Mouse (Mus musculus) lung, adult 18-20 months (tissue): ENCODE results near the gene Fnbp1.

Experiments
- DNase-seq, 2 experiments: peaks; one replicate each; pipeline ENCODE4 v3.0.0; 2022; ENCODE audit warnings: mixed read lengths in 2 of 2

The Fnbp1 gene

DNA sequence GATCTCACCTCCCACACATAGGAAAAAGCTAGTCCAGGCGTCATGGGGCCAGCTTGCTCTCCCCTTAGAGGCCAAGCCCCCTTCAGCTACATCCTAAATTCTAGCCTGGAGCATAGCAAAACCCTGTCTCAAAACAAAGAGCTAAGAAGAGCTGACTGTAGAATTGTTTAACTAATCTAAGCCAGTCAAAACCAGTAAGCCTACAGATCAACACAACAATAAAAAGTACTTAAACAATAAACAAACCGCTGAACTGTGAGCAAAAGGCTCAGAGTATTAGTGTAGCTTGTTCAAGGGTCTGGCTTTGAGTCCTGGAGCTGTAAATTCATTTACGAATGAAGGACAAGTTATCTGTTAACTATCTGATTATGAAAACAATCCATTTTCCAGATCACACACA lies 50.6 kb downstream of the Fnbp1 start:
- DNase-seq, result no peak

DNA sequence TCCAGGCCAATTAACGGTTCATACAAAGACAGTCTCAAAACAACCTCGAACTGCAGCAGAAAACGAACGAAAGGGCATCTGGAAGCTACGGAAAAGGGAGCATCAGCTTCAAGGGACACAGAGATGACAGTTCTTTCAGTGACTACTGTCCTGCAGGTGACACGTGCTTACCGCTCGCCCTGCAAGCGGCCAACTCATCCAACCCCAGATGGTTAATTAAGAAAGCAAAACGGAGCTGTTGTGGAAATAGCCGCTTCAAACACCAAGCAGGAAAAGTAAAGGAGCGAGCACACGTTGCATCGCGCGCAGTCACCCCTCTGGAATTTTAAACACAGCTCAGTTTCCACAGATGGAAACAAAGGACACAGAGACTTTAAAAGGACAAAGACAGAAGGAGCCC lies 52.2 kb downstream of the Fnbp1 start:
- DNase-seq, result no peak

- no peak for DNase-seq
Measured at GRCm38 (mm10) chr2:31088871-31089270, 52.9 kb downstream of the Fnbp1 start.

DNA sequence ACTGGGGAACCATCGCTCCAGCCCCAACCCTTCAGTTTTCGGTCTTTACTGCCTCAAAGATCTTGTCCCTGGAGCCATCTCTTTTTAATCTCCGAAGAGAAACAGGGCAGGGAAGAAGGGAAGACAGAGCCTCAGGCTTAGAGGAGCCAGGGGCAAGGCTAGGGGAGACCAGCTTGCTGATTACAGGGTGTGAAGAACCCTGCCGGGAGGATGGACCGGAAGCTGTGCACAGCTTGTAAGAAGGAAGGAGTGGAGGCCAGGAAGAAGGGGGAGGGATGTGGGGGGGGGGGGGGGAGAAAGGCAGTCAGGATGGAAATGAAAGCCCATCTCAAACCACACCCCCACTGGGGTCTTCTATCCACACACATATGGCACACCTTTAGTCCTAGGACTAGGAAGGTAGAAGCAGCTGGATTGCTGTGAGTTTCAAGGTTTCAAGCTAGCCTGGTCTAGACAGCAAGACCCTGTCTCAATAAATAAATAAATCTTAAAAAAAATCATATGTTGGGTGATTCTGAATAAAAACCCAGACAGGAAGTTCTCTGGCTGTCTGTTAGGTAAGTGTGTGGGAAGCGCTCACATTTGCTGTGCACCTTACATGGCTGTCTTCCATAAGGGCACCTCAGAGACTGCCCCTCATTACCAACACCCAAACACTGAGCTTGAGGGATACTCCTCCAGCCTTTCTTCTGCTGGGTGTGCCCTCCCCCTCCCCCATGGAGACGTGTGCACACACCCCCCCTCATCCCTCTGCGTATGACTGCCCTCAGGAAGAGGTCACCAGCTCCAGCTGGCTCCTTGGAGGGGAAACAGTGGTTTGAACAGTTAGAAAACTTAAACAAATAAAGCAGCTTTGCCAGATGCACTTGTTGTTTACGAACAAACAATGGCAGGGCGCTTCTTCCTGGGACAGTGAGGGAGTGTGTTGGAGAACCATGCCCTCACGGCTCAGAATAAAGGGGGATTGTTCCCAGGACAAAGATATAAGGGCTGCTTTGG lies 53.8 kb downstream of the Fnbp1 start:
- DNase-seq, result peak; percentile 32 to 56

- DNase-seq, result no peak
Measured at GRCm38 (mm10) chr2:31087085-31087484, 54.7 kb downstream of the Fnbp1 start.

- no peak for DNase-seq
Measured at GRCm38 (mm10) chr2:31086543-31086942, 55.3 kb downstream of the Fnbp1 start.

DNA sequence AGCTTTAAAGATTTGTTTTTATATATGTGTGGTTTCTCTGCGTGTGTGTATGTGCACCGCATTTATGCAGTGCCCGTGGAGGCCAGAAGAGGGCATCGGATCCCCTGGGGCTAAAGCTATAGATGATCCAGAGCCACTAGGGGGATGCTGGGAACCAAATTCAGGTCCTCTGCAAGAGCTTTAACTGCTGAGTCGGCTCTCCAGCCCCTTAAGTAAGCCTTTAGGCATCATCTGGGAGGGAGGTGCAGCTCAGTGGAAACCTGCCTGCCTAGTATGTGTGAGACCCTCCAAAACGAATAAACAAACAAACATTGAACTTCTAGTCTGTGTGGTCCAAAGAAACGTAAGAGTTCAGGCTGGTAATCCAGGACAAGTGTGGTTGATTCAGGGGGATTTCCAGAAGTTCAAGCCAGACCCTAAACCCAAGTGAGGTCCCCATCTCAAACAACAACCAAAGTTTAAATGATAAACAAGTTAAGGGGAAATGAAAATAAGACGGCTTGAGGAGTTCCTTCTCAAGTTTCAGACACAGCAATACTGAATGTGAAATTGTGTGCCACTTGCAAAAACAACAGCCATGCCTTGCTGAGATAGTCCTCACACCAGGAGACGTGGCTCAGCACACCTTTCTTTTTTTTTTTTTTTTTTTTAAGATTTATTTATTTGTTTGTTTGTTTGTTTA lies 57.5 kb downstream of the Fnbp1 start:
- DNase-seq, result no peak

DNA sequence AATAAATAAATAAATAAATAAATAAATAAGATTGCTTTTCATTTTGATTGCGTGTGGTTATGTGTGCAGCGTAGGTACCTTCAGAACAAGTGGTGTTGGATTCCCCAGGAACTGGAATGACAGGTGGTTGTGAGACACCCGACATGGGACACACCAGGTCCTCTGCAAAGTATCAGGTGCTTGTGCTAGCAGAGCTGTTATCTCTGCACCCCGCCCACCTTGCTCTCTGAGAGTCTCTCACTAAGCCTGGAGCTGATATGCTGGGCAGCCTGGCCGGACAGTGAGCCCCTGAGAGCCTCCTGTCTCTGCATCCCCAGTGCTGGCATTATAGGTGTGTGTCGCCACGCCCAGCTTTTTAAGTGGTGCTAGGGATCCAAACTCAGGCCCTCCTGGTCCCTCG lies 58.4 kb downstream of the Fnbp1 start:
- no peak for DNase-seq

- peak; percentile 50 to 60 for DNase-seq
Measured at GRCm38 (mm10) chr2:31082639-31083038, 59.2 kb downstream of the Fnbp1 start.

DNA sequence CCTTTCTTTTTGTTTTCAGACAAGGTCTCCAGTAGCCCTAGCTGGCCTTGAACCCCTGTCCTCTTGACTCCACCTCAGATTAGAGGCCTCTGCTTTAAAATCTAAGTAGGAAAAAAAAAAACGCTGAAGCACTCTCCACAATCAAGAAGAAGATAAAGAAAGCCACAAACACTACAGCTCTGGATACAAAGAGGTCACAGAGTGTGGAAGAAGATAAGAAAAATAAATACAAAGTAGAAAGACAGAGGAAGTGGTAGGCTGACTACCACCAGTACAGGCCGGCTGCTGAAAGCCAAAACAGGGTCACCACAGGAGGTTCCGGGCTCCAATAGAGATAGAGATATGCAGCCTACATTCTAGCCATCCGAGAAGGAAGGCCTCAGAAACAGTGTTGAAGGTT lies 60.5 kb downstream of the Fnbp1 start:
- DNase-seq, result no peak

- DNase-seq, result no peak
Measured at GRCm38 (mm10) chr2:31079117-31079516, 62.7 kb downstream of the Fnbp1 start.

DNA sequence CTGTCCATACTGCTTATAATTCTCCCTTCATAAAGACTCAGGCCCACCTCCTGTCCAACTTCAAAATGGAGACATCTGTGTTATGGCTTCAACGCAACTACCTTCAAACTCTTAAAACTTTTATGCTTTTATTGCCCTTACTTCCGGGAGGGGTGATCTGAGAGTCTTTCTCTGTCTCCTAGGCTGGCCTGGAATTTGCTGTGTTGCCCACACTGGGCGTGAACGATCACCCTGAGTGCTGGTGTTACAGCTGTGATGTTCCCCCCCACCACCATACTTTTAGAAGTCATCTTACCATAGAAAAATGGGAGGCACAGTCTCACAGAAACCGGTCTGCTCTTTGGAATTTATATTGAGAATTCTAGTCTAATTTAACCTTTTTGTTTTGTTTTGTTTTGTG lies 64.2 kb downstream of the Fnbp1 start:
- no peak for DNase-seq

- no peak for DNase-seq
Measured at GRCm38 (mm10) chr2:31076351-31077140, 65.3 kb downstream of the Fnbp1 start.

- no peak for DNase-seq
Measured at GRCm38 (mm10) chr2:31075836-31076235, 66.0 kb downstream of the Fnbp1 start.

DNA sequence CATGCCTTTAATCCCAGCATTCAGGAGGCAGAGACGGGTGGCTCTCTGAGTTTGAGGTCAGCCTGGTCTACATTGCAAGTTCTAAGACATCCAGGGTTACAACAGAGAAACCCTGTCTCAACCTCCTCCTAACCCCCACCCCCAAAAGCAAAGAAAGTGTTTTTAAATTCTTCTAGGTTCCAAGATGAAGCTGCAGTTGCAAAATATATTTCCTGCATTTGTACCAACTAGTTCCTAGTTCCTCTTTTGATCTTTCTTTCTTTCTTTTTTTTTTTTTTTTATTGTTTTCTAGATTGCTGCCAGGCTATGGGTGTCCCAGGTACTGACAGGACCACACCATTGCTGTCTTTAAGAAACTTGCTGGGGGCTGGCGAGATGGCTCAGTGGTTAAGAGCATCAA lies 66.6 kb downstream of the Fnbp1 start:
- no peak for DNase-seq

- no peak for DNase-seq
Measured at GRCm38 (mm10) chr2:31069506-31069905, 72.3 kb downstream of the Fnbp1 start.

DNA sequence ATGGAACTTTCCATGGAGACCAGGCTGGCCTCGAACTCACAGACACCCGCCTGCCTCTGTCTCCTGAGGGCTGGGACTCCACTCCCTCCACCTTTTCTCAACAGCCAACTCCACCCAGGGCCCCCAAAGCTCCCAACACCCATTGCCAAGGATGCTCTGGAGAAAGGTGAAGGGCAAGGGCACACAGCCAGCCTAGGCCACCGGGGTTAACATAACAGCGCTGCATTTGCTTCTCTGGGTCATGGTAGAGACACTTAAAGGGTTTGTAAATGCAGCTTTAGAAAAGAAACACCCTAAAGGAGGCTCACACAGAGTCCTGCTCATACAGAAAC lies 72.7 kb downstream of the Fnbp1 start:
- no peak for DNase-seq

DNA sequence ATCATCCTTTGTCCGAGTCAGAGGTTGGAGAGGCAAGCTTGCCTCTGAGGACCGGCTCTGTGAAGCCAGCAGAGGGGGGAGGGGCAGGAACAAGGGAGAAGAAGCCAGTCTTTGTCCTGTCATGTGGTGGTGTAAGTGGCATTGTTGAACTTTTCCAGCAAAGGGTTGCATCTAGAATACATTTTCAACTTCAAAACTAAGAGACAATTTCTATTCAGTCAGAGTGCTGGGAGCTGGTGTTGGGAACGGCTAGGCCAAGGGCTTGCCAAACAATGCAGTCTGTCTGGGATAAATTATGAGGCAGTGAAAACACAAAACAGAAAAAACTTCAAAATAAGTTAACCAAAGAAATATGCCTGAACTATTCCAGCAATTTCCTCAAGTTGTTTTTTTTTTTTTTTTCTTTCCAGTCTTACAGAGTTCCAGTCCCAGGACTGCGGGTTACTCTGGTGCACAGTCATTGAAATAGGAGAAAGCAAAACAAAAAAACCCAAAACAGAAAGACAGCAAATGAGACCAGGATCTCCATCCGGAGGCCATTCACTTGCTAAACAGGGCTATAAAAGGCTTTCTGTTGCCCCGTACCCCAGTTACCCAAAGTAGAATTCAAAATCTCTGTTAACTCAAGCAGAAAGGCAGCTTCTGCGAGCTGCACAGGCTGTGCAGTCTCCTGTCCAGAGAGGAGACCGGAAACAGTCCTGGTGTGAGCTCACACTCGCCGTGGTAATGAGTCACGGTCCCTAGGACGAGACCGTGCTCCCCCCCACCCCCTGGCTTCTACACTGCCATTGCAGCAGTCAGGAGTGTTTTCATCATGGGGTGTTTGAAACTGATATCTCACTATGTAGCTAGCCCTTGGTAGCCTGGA lies 73.3 kb downstream of the Fnbp1 start:
- DNase-seq, result no peak

GRCm38 (mm10) chr2:31067696-31068245 lies 74.0 kb downstream of the Fnbp1 start:
- no peak for DNase-seq

DNA sequence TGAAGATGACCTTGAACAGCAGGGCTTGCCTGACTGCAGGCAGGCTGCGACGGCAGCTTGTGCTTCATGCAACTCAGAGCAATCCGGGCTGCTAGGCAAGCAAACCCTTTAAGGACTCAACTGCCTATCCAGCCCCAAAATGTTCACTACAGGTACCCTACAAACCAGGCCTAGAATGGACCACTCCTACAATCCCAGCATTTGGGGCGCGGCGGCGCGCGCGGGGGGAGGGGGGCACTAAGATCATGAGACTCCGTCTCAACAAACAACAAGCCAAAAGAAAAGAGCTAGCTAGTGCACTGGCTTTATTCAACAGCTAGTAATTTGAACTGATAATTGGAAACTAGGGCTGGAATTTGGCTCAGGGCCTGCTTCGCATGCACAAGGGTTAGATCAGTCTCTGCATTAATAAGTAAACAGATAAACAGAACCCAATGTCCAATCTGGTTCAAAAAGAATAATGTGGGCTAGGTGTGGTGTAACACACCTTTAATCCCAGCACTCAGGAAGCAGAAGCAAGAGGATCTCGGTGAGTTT lies 74.7 kb downstream of the Fnbp1 start:
- no peak for DNase-seq

DNA sequence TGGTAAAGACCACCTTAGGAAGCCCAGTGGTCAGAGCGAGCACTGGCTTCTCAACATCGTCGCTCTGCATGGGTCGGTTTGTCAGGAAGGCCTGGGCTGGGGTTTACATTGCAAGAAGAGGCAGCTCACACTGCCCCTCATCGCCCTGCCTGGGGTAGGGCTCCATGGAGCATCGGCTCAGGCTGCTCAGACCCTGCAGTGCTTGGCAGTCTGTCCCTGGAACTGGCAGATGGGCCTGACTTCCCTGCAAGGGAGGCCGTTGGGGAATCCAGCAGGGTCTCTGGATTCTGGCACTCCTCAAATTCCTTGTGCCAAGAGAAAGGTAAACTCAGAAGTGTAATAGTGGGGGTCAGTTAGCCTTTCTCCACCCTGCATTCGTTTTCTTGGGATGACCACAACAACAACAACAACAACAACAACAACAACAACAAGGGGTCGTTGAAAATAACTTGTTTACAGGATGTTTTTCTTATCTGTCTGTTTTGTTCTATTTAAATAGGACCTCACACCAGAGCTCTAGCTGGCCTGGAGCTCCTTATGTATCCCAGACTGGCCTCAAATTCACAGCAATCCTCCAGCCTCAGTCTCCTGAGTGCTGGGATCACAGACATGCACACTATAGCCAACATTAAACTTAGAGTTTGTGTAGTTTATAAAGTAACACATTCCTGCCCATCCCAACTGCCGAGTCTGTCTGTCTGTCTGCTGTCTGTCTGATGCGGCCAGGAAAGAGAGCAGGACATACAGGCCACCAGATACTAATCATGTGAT lies 75.6 kb downstream of the Fnbp1 start:
- DNase-seq, result no peak
